Mouse (Mus musculus) stomach, embryonic 16.5 days (tissue): ENCODE results near the gene Srpr. TPM values are rescaled to one million over a fixed set of nuclear protein-coding genes. Genes with fewer than 3 reads are reported as not detected.

ENCODE experiments used
- ATAC-seq: fragments of 200-750 bp; cut with Nextera tagmentation; 2 replicates; pipeline ENCODE4 v1.8.0; 2017; ENCODE audit warnings: moderate number of reproducible peaks, moderate TSS enrichment; ENCODE audit not compliant: insufficient read depth, low FRiP score
- H3K27ac ChIP-seq: fragments of 300-500 bp; sonication (generic); 2 replicates; pipeline ENCODE4 v1.5.1; 2014; ENCODE audit warnings: low read length
- H3K27me3 ChIP-seq: fragments of 300-500 bp; sonication (generic); 2 replicates; pipeline ENCODE4 v1.6.1; 2014; ENCODE audit warnings: low read length, control low read depth, mixed read lengths; ENCODE audit not compliant: control insufficient read depth, insufficient read depth
- H3K36me3 ChIP-seq: fragments of 300-500 bp; sonication (generic); 2 replicates; pipeline ENCODE4 v1.6.1; 2014; ENCODE audit warnings: low read length; ENCODE audit not compliant: control insufficient read depth, insufficient read depth
- H3K4me1 ChIP-seq: fragments of 300-500 bp; sonication (generic); 2 replicates; pipeline ENCODE4 v1.6.1; 2014; ENCODE audit warnings: low read length, control low read depth, mixed read lengths; ENCODE audit not compliant: control insufficient read depth, insufficient read depth
- H3K4me2 ChIP-seq: fragments of 300-500 bp; sonication (generic); 2 replicates; pipeline ENCODE4 v1.6.1; 2014; ENCODE audit warnings: low read depth, low read length, mixed read lengths
- H3K4me3 ChIP-seq: fragments of 300-500 bp; sonication (generic); replicated peaks from 2 replicates; pipeline ENCODE4 v1.5.1; 2014; ENCODE audit warnings: mild to moderate bottlenecking, low read length
- H3K9ac ChIP-seq: fragments of 300-500 bp; sonication (generic); 2 replicates; pipeline ENCODE4 v1.6.1; 2014; ENCODE audit warnings: low read length
- H3K9me3 ChIP-seq: fragments of 300-500 bp; sonication (generic); replicated peaks from 2 replicates; pipeline ENCODE4 v1.6.1; 2016; ENCODE audit warnings: low read length, control low read depth; ENCODE audit not compliant: control insufficient read depth
- WGBS: fragments of 180-500 bp; shearing (Covaris S2); extraction: QIAGEN DNeasy Blood & Tissue Kit; methylation state at CpG from one replicate; pipeline ENCODE4 v1.1.7; 2014; 5-methylcytosine and 5-hydroxymethylcytosine counted together
- polyA plus RNA-seq: library from polyadenylated mRNA; unstranded; fragments of >200 nt; fragmentation: Nextera tagmentation; extraction: Ambion mirVana; gene quantifications from 2 replicates; pipeline ENCODE4 v1.2.1, GENCODE M21; 2015

The Srpr gene
- polyA plus RNA-seq, 1 experiment from 2014 or later, result 143 TPM

DNA sequence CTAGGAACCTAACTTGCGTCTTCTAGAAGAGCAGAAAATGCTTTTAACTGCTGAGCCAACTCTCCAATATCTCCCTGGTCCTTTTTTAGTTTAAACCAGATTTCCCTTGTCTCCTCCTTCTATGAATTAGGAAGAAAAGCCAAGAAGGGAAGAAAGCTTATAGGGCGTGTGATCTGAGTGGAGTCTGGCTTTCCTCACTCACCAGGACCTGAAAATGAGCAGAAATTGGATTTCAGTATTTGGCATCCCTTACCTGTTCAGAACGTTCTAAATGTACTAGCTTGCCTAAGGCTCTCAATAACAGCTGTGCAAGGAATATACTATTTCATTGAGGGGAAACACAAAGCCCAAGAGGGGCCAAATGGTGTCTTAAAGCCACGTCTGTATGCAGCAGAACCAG, 84.4 kb downstream of the Srpr start:
- H3K9ac ChIP-seq, result no peak overlapping the region
- no peak overlapping the region for H3K4me2 ChIP-seq
- peaks cover 4% of the 10 kb centered on the region for H3K4me1 ChIP-seq
- 71% methylated on average over 4 of the region's 4 CpGs for WGBS
- no peak overlapping the region; the same call in 1 of the 2 replicates for H3K27ac ChIP-seq
- H3K27me3 ChIP-seq, result no peaks in the 10 kb centered on the region
- no peaks in the 10 kb centered on the region for H3K9me3 ChIP-seq
- H3K36me3 ChIP-seq, result no peaks in the 10 kb centered on the region
- H3K4me3 ChIP-seq, result no peak overlapping the region
- ATAC-seq, result no peak; the same call in 1 of the 2 replicates

DNA sequence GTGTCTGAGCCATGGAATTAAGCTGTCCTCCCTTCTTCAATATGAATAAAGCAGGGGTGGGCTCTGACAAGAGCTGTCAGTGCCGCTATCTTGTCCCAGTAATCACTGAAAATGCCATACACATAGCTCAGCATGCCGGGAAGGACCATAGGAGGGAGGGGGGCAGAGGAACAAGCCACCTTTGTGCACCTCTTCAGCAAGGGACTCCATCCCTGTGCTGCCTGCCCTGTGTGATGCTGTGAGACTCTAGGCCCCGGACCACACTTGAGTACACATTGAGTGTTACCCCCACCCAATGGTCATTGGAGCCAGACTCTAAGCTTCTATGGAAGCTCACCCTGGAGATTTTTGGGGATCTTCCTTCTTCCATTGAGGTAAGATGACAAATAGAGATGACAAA, 86.4 kb downstream of the Srpr start:
- no peak overlapping the region for H3K4me2 ChIP-seq
- H3K4me1 ChIP-seq, result peaks cover 6% of the 10 kb centered on the region
- H3K4me3 ChIP-seq, result no peak overlapping the region
- H3K36me3 ChIP-seq, result no peaks in the 10 kb centered on the region
- no peak overlapping the region for H3K9ac ChIP-seq
- no peak overlapping the region for H3K27ac ChIP-seq
- no peaks in the 10 kb centered on the region for H3K9me3 ChIP-seq
- 84% methylated on average over 3 of the region's 3 CpGs for WGBS
- no peak for ATAC-seq
- no peaks in the 10 kb centered on the region for H3K27me3 ChIP-seq

DNA sequence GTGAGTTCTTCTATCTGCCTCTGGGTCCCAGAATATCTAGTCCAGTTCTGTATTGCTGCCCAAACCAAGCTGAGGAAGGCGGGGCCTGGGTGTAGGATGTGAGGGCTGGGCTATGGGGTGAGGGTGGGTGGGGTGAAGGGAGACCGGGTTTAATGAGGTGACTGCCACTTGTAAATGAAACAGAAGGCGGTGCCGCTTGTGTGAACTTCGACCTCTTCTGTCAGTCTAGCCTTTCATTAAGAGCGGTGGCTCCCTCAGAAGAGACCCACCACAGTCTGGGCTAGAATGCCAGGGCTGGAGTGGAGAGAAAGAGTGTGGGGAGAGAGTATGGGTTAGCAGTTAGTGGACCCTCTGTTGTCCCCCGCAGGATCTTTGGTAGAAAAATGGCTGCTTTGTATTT, 90.0 kb downstream of the Srpr start:
- Histone ChIP-seq H3K27me3 (no peaks in the 10 kb centered on the region), H3K36me3 (no peaks in the 10 kb centered on the region), H3K4me1 (0 out of 2 replicates have a peak, but pooled peaks cover 2% of the 10 kb centered on the region), H3K4me3 (no peak overlapping the region), H3K9ac (no peak overlapping the region), H3K4me2 (no peak overlapping the region), H3K27ac (no peak overlapping the region), H3K9me3 (no peaks in the 10 kb centered on the region)
- 35% methylated on average over 7 of the region's 7 CpGs for WGBS
- peak; percentile 47; the same call in 1 of the 2 replicates for ATAC-seq

DNA sequence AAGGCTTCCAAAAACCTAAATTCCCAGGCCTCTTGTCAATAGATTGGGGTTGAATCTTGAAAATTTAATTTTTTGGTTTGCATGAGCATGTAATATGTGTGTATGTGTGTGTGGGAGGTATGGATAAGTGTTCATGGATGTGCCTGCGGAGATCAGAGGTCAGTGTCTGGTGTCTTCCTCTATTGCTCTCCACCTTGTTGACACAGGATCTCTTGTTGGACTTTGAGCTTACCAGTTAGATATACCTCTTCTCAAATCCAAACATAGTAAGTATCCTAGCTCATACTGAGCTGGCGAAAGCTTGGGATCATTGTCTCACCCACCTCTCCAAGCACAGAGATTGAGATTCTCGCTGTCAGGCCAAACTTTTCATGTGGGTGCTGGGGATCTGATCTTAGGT, 90.4 kb downstream of the Srpr start:
- H3K4me3 ChIP-seq, result no peak overlapping the region
- H3K9me3 ChIP-seq, result no peaks in the 10 kb centered on the region
- 0 out of 2 replicates have a peak, but pooled peaks cover 2% of the 10 kb centered on the region for H3K4me1 ChIP-seq
- H3K36me3 ChIP-seq, result no peaks in the 10 kb centered on the region
- no peak overlapping the region for H3K27ac ChIP-seq
- H3K9ac ChIP-seq, result no peak overlapping the region
- WGBS, result 92% methylated on average over 3 of the region's 3 CpGs
- H3K27me3 ChIP-seq, result no peaks in the 10 kb centered on the region
- H3K4me2 ChIP-seq, result no peak overlapping the region
- no peak for ATAC-seq

DNA sequence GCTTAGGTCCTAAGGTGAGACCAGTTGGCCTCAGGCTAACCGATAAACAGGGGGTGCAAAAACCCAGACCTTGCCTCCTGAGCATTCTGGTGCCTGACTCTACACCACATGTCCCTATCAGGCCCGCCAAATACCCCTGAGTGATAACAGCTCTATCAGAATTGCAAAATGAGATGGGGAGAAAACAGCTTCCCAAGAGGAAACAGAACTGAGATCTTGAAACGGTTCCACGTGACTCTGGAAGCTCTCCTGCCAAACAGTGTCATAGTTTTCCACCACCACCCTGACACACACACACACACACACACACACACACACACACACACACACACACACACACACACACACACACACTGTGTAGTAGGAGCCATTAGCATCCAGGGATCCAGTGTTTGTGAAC, 90.9 kb downstream of the Srpr start:
- H3K4me2 ChIP-seq, result no peak overlapping the region
- H3K4me3 ChIP-seq, result no peak overlapping the region
- WGBS, result 58% methylated on average over 4 of the region's 4 CpGs
- 0 out of 2 replicates have a peak, but pooled peaks cover 2% of the 10 kb centered on the region for H3K4me1 ChIP-seq
- H3K9ac ChIP-seq, result no peak overlapping the region
- H3K9me3 ChIP-seq, result no peaks in the 10 kb centered on the region
- no peaks in the 10 kb centered on the region for H3K36me3 ChIP-seq
- no peak for ATAC-seq
- no peaks in the 10 kb centered on the region for H3K27me3 ChIP-seq
- H3K27ac ChIP-seq, result no peak overlapping the region

DNA sequence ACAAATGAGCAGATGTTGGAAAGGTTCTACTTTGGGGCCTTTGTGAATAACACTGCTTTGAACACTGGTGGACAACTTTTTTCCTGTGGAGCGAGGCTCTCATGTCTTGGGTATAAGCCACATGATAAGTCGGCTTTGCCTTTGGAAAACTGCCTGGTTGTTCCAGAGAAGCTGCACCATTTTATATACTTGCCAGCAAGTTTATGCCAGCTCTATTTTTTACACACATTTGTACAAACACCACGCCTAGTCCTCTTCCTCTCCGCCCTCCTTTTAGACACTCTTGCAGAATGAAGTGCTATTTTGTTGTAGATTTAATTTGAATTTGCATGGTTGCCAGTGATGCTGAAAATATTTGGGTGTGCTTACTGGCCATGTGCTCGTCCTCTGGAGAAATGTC, 93.5 kb downstream of the Srpr start:
- H3K36me3 ChIP-seq, result no peaks in the 10 kb centered on the region
- ATAC-seq, result no peak
- H3K27ac ChIP-seq, result no peak overlapping the region

More for the DNA sequence above, 93.5 kb downstream of the Srpr start:
- Histone ChIP-seq H3K9me3 (no peaks in the 10 kb centered on the region), H3K4me1 (0 out of 2 replicates have a peak, but pooled peaks cover 2% of the 10 kb centered on the region), H3K4me3 (no peak overlapping the region), H3K27me3 (no peaks in the 10 kb centered on the region), H3K4me2 (no peak overlapping the region), H3K9ac (no peak overlapping the region)
- WGBS, result 74% methylated on average over 5 of the region's 5 CpGs

Other genes starting within 250 kb of the Srpr start
- gene St3gal4, start 80.9 kb upstream of the Srpr start, polyA plus RNA-seq, result 50.5 and 53.1 TPM in 2 replicates
- gene Dcps, start 24.1 kb upstream of the Srpr start, polyA plus RNA-seq, result 68.2 and 68.9 TPM in 2 replicates
- gene Tirap, start 116 bp downstream of the Srpr start, polyA plus RNA-seq, result 14.2 and 14.9 TPM in 2 replicates
- 41.8 and 42.3 TPM in 2 replicates for gene Foxred1, start 10.9 kb downstream of the Srpr start, polyA plus RNA-seq
- 32.5 and 34.1 TPM in 2 replicates for gene Fam118b, start 67.6 kb downstream of the Srpr start, polyA plus RNA-seq
- gene Rpusd4, start 67.7 kb downstream of the Srpr start, polyA plus RNA-seq, result 24.5 and 25.8 TPM in 2 replicates
- gene Cdon, start 221.0 kb downstream of the Srpr start, polyA plus RNA-seq, result 7.6 TPM in 2 replicates